Mouse (Mus musculus): ENCODE results near the gene Ubtd1. TPM values are rescaled to one million over a fixed set of nuclear protein-coding genes. Genes with fewer than 3 reads are reported as not detected.
"Not testable (repeated sequence)": the region's sequence is repeated elsewhere in the genome, so short reads cannot be mapped to it uniquely, and the experiment has no call there.

Ubtd1 gene
- polyA plus RNA-seq, 1 experiment from 2014 or later: 33.2 TPM

GRCm38 (mm10) chr19:42071886-42072608 is 90.5 kb downstream of the Ubtd1 start:
- 81% methylated on average over 15 of the region's 15 CpGs for WGBS
- no peak overlapping the region for H3K4me2 ChIP-seq (replicated peaks)
- H3K9me3 ChIP-seq (replicated peaks): no peaks in the 10 kb centered on the region
- no peak overlapping the region for H3K9ac ChIP-seq
- no peaks in the 10 kb centered on the region for H3K27me3 ChIP-seq
- no peaks in the 10 kb centered on the region for H3K4me1 ChIP-seq
- H3K36me3 ChIP-seq: peaks cover 23% of the 10 kb centered on the region
- H3K27ac ChIP-seq (replicated peaks): no peak overlapping the region
- no peak overlapping the region for H3K4me3 ChIP-seq (replicated peaks)
- ATAC-seq (ENCODE audit: insufficient number of reproducible peaks, low FRiP score, low TSS enrichment, low read depth): no peak

DNA sequence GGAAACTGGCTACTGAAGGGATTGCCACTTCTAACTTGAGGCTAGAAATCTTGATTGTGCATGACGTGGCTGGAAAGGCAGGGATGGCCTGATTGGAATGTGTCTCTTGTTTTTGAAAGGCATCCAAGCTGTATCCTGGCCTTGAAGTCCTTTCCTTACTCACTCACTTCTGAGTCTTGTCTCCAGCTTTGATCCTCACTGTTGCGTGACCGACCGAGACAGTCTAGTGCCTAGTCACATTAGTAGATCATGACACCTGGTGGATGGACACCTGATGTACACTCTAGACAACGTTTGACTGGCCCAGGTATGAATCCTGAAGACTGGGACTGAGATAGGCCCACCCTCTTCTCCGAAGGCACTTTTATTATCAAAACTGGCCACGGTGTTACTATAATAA is 91.2 kb downstream of the Ubtd1 start:
- WGBS: 78% methylated on average over 7 of the region's 7 CpGs
- Histone ChIP-seq H3K27ac (replicated peaks) (no peak overlapping the region), H3K36me3 (peaks cover 23% of the 10 kb centered on the region), H3K4me3 (replicated peaks) (no peak overlapping the region), H3K4me1 (no peaks in the 10 kb centered on the region), H3K9ac (no peak overlapping the region), H3K9me3 (replicated peaks) (no peaks in the 10 kb centered on the region), H3K4me2 (replicated peaks) (no peak overlapping the region), H3K27me3 (no peaks in the 10 kb centered on the region)
- no peak for ATAC-seq (ENCODE audit: insufficient number of reproducible peaks, low FRiP score, low TSS enrichment, low read depth)

DNA sequence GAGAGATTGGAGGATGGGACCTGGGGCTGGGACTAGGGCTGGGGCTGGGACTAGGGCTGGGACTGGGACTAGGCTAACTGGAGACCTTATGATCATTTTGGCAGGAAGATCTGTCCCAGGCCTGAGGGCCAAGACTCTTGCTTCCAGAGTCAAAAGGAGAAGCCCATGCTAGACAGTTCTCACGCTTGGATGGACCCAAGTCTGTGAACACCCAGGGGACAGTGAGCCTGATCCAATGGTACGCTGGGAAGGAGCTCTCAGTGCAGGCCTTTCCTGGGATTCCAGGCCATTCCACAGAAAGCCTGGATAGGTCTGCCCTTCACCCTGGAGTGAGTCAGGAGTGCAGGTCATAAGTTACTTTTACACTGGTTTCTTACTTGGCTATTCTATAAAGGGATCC is 93.5 kb downstream of the Ubtd1 start:
- Histone ChIP-seq H3K4me1 (no peaks in the 10 kb centered on the region), H3K27ac (replicated peaks) (no peak overlapping the region), H3K4me3 (replicated peaks) (no peak overlapping the region), H3K9me3 (replicated peaks) (no peaks in the 10 kb centered on the region), H3K4me2 (replicated peaks) (no peak overlapping the region), H3K27me3 (no peaks in the 10 kb centered on the region), H3K36me3 (peaks cover 26% of the 10 kb centered on the region), H3K9ac (no peak overlapping the region)
- 87% methylated on average over 2 of the region's 2 CpGs for WGBS
- ATAC-seq (ENCODE audit: insufficient number of reproducible peaks, low FRiP score, low TSS enrichment, low read depth): no peak; the same call in 1 of the 2 replicates

- Histone ChIP-seq H3K4me1 (no peaks in the 10 kb centered on the region), H3K4me3 (replicated peaks) (no peak overlapping the region), H3K36me3 (peaks cover 26% of the 10 kb centered on the region), H3K9ac (no peak overlapping the region), H3K9me3 (replicated peaks) (no peaks in the 10 kb centered on the region), H3K4me2 (replicated peaks) (no peak overlapping the region), H3K27ac (replicated peaks) (no peak overlapping the region), H3K27me3 (no peaks in the 10 kb centered on the region)
- ATAC-seq (ENCODE audit: insufficient number of reproducible peaks, low FRiP score, low TSS enrichment, low read depth): no peak
- WGBS: 89% methylated on average over 16 of the region's 16 CpGs
Observed at GRCm38 (mm10) chr19:42075992-42076391, 94.4 kb downstream of the Ubtd1 start.

- Histone ChIP-seq H3K9ac (no peak overlapping the region), H3K27me3 (no peaks in the 10 kb centered on the region), H3K4me1 (no peaks in the 10 kb centered on the region), H3K27ac (replicated peaks) (no peak overlapping the region), H3K4me3 (replicated peaks) (no peak overlapping the region), H3K36me3 (peaks cover 26% of the 10 kb centered on the region), H3K9me3 (replicated peaks) (no peaks in the 10 kb centered on the region), H3K4me2 (replicated peaks) (no peak overlapping the region)
- WGBS: 93% methylated on average over 8 of the region's 8 CpGs
- no peak for ATAC-seq (ENCODE audit: insufficient number of reproducible peaks, low FRiP score, low TSS enrichment, low read depth)
Observed at GRCm38 (mm10) chr19:42078566-42078965, 97.0 kb downstream of the Ubtd1 start.

- 92% methylated on average over 12 of the region's 12 CpGs for WGBS
- Histone ChIP-seq H3K27me3 (no peaks in the 10 kb centered on the region), H3K9ac (no peak overlapping the region), H3K4me2 (replicated peaks) (no peak overlapping the region), H3K4me1 (no peaks in the 10 kb centered on the region), H3K36me3 (peaks cover 26% of the 10 kb centered on the region), H3K4me3 (replicated peaks) (no peak overlapping the region), H3K27ac (replicated peaks) (no peak overlapping the region), H3K9me3 (replicated peaks) (no peaks in the 10 kb centered on the region)
- ATAC-seq (ENCODE audit: insufficient number of reproducible peaks, low FRiP score, low TSS enrichment, low read depth): no peak
Observed at GRCm38 (mm10) chr19:42079006-42079405, 97.4 kb downstream of the Ubtd1 start.

GRCm38 (mm10) chr19:42079950-42080349 is 98.4 kb downstream of the Ubtd1 start:
- H3K9ac ChIP-seq: no peak overlapping the region
- H3K4me1 ChIP-seq: no peaks in the 10 kb centered on the region
- H3K4me2 ChIP-seq (replicated peaks): no peak overlapping the region
- no peaks in the 10 kb centered on the region for H3K27me3 ChIP-seq
- H3K36me3 ChIP-seq: peaks cover 21% of the 10 kb centered on the region
- 67% methylated on average over 5 of the region's 5 CpGs for WGBS
- no peaks in the 10 kb centered on the region for H3K9me3 ChIP-seq (replicated peaks)
- H3K27ac ChIP-seq (replicated peaks): no peak overlapping the region
- no peak overlapping the region for H3K4me3 ChIP-seq (replicated peaks)
- no peak for ATAC-seq (ENCODE audit: insufficient number of reproducible peaks, low FRiP score, low TSS enrichment, low read depth)

DNA sequence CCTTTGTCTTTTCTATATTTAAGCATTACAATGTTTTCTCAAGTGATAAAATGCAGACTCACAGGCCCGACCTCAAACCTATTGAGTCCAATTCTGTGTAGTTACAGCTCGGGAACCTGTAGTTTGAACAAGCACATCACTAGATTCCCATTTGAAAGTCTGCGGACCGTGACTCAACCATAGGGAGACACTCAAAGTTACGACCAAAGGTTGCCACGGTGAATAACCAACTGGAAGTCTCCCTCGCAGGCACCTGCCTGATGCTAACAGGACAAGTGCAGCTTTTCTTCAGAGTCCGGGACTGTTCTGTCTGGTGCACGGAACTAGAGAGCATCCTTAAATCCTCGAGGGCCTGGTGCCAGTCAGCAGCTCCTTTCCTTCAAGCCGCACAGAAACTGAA is 98.9 kb downstream of the Ubtd1 start:
- no peaks in the 10 kb centered on the region for H3K27me3 ChIP-seq
- H3K4me3 ChIP-seq (replicated peaks): no peak overlapping the region
- H3K4me1 ChIP-seq: peaks cover 1% of the 10 kb centered on the region
- no peaks in the 10 kb centered on the region for H3K9me3 ChIP-seq (replicated peaks)
- ATAC-seq (ENCODE audit: insufficient number of reproducible peaks, low FRiP score, low TSS enrichment, low read depth): no peak
- H3K4me2 ChIP-seq (replicated peaks): no peak overlapping the region
- no peak overlapping the region for H3K27ac ChIP-seq (replicated peaks)
- 85% methylated on average over 11 of the region's 11 CpGs for WGBS
- H3K36me3 ChIP-seq: peaks cover 16% of the 10 kb centered on the region
- no peak overlapping the region for H3K9ac ChIP-seq

- H3K9ac ChIP-seq; H3K4me3 ChIP-seq (replicated peaks); H3K4me2 ChIP-seq (replicated peaks); H3K36me3 ChIP-seq; H3K4me1 ChIP-seq; H3K27me3 ChIP-seq; ATAC-seq (ENCODE audit: insufficient number of reproducible peaks, low FRiP score, low TSS enrichment, low read depth); H3K9me3 ChIP-seq (replicated peaks); H3K27ac ChIP-seq (replicated peaks): not testable (repeated sequence)
- WGBS: 91% methylated on average over 5 of the region's 5 CpGs
Observed at GRCm38 (mm10) chr19:42081613-42082012, 100.0 kb downstream of the Ubtd1 start.

Other genes starting within 250 kb of the Ubtd1 start
- 0.64 and 1.1 TPM in 2 replicates for gene Slit1, start 238.1 kb upstream of the Ubtd1 start, polyA plus RNA-seq (2015; fragmentation: Nextera tagmentation; extraction: Ambion mirVana)
- gene Arhgap19, start 179.7 kb upstream of the Ubtd1 start, polyA plus RNA-seq (2015; fragmentation: Nextera tagmentation; extraction: Ambion mirVana): 17.3 and 17.5 TPM in 2 replicates
- 6.6 and 7.0 TPM in 2 replicates for gene Frat1, start 151.8 kb upstream of the Ubtd1 start, polyA plus RNA-seq (2015; fragmentation: Nextera tagmentation; extraction: Ambion mirVana)
- 5.6 and 7.1 TPM in 2 replicates for gene Frat2, start 133.6 kb upstream of the Ubtd1 start, polyA plus RNA-seq (2015; fragmentation: Nextera tagmentation; extraction: Ambion mirVana)
- gene Rrp12, start 85.6 kb upstream of the Ubtd1 start, polyA plus RNA-seq (2015; fragmentation: Nextera tagmentation; extraction: Ambion mirVana): 16.1 and 16.7 TPM in 2 replicates
- 568 and 639 TPM in 2 replicates for gene Pgam1, start 69.8 kb upstream of the Ubtd1 start, polyA plus RNA-seq (2015; fragmentation: Nextera tagmentation; extraction: Ambion mirVana)
- 71.5 and 72.8 TPM in 2 replicates for gene Exosc1, start 48.3 kb upstream of the Ubtd1 start, polyA plus RNA-seq (2015; fragmentation: Nextera tagmentation; extraction: Ambion mirVana)
- 87.2 and 92.4 TPM in 2 replicates for gene Zdhhc16, start 48.3 kb upstream of the Ubtd1 start, polyA plus RNA-seq (2015; fragmentation: Nextera tagmentation; extraction: Ambion mirVana)
- 35.2 and 42.0 TPM in 2 replicates for gene Mms19, start 606 bp upstream of the Ubtd1 start, polyA plus RNA-seq (2015; fragmentation: Nextera tagmentation; extraction: Ambion mirVana)
- gene Ankrd2, start 54.2 kb downstream of the Ubtd1 start, polyA plus RNA-seq (2015; fragmentation: Nextera tagmentation; extraction: Ambion mirVana): 1.6 and 1.9 TPM in 2 replicates
- gene Hoga1, start 63.8 kb downstream of the Ubtd1 start, polyA plus RNA-seq (2015; fragmentation: Nextera tagmentation; extraction: Ambion mirVana): 1.7 TPM in 2 replicates
- 0.16 TPM in 1 of 2 replicates, not detected in the other for gene 4933411K16Rik, start 70.5 kb downstream of the Ubtd1 start, polyA plus RNA-seq (2015; fragmentation: Nextera tagmentation; extraction: Ambion mirVana)
- gene Morn4, start 104.6 kb downstream of the Ubtd1 start, polyA plus RNA-seq (2015; fragmentation: Nextera tagmentation; extraction: Ambion mirVana): 29.0 and 30.0 TPM in 2 replicates
- 27.1 and 28.0 TPM in 2 replicates for gene Pi4k2a, start 108.7 kb downstream of the Ubtd1 start, polyA plus RNA-seq (2015; fragmentation: Nextera tagmentation; extraction: Ambion mirVana)
- 51.0 and 53.6 TPM in 2 replicates for gene Avpi1, start 147.3 kb downstream of the Ubtd1 start, polyA plus RNA-seq (2015; fragmentation: Nextera tagmentation; extraction: Ambion mirVana)
- 15.2 and 20.3 TPM in 2 replicates for gene Marveld1, start 165.6 kb downstream of the Ubtd1 start, polyA plus RNA-seq (2015; fragmentation: Nextera tagmentation; extraction: Ambion mirVana)
- gene Zfyve27, start 182.2 kb downstream of the Ubtd1 start, polyA plus RNA-seq (2015; fragmentation: Nextera tagmentation; extraction: Ambion mirVana): 26.2 and 28.8 TPM in 2 replicates
- gene Sfrp5, start 220.5 kb downstream of the Ubtd1 start, polyA plus RNA-seq (2015; fragmentation: Nextera tagmentation; extraction: Ambion mirVana): 6.3 and 8.7 TPM in 2 replicates